Mouse (Mus musculus): ENCODE measurements around the gene Arhgdib. TPM values are rescaled to one million over a fixed set of nuclear protein-coding genes. Genes with fewer than 3 reads are reported as not detected.

Arhgdib gene
- total and polyA plus RNA-seq, 3 experiments: 24.0 to 41.7 (median 30.4) TPM

DNA sequence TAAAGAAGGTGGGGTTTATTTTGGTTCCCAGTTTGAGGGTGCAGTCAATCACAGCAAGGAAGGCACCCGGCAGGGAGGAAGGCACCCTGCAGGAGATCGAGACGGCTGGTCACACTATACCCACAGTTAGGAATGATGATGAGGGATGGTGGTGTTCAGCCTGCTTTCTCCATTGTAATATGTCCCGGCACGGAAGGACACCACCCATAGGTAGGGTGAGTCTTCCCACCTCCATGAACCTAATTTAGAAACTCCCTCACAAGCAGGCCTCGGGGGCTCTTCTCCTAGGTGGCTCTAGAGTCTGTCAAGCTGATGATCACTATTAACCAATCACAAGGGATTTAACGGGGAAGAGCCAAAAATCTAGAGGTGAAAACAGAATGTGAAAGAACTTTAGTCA lies 18.8 kb downstream of the Arhgdib start:
- intact Hi-C loops (cut with DNase I): loop anchor here (5.0 kb wide), 1 partner anchor 44 kb away; no protein-coding TSS in a partner anchor
- Histone ChIP-seq H3K79me2 (replicated peaks; ENCODE audit: control insufficient read depth, insufficient read depth, low read length) (no peaks in the 10 kb centered on the region), H3K36me3 (ENCODE audit: control insufficient read depth, insufficient read depth, low read length) (no peaks in the 10 kb centered on the region), H3K9ac (ENCODE audit: low read depth, low read length) (no peak overlapping the region), H3K4me1 (ENCODE audit: control insufficient read depth, insufficient read depth, low read length) (peaks cover 5% of the 10 kb centered on the region), H3K27ac (no peak overlapping the region), H3K27me3 (ENCODE audit: control insufficient read depth, insufficient read depth, low read length) (no peaks in the 10 kb centered on the region), H3K4me3 (no peak overlapping the region)
- DNase-seq: no peak
- 88% methylated on average over 7 of the region's 7 CpGs for WGBS
- TF ChIP-seq CTCF (IDR thresholded peaks at IDR 0.05): no peak

- Histone ChIP-seq H3K27me3 (ENCODE audit: control insufficient read depth, insufficient read depth, low read length) (no peaks in the 10 kb centered on the region), H3K27ac (no peak within 1 kb of the TSS), H3K9ac (ENCODE audit: low read depth, low read length) (no peak within 1 kb of the TSS), H3K4me3 (no peak within 1 kb of the TSS), H3K4me1 (ENCODE audit: control insufficient read depth, insufficient read depth, low read length) (peaks cover 5% of the 10 kb centered on the region), H3K36me3 (ENCODE audit: control insufficient read depth, insufficient read depth, low read length) (no peaks in the 10 kb centered on the region), H3K79me2 (replicated peaks; ENCODE audit: control insufficient read depth, insufficient read depth, low read length) (no peaks in the 10 kb centered on the region)
- 44% methylated on average over 5 of the region's 5 CpGs for WGBS
- DNase-seq: no peak
- no peak for TF ChIP-seq CTCF (IDR thresholded peaks at IDR 0.05)
- TF ChIP-seq EP300 (IDR thresholded peaks at IDR 0.05; ENCODE audit: insufficient read depth, low read depth, low read length): no peak
- TF ChIP-seq POLR2A (IDR thresholded peaks at IDR 0.05; ENCODE audit: insufficient read depth, low read depth, low read length): no peak
- intact Hi-C loops (cut with DNase I): loop anchor here (5.0 kb wide), 1 partner anchor 45 kb away; no protein-coding TSS in a partner anchor
Observed at GRCm38 (mm10) chr6:136922080-136922479, 19.6 kb downstream of the Arhgdib start, which contains the start of gene Erp27. Gene Erp27 (minus strand): TSS chr6:136922180.

GRCm38 (mm10) chr6:136921601-136922000 lies 20.1 kb downstream of the Arhgdib start:
- intact Hi-C loops (cut with DNase I): loop anchor here (5.0 kb wide), 1 partner anchor 46 kb away; no protein-coding TSS in a partner anchor
- 70% methylated on average over 7 of the region's 7 CpGs for whole genome bisulfite sequencing
- Histone ChIP-seq H3K9ac (ENCODE audit: low read depth, low read length) (no peak overlapping the region), H3K4me3 (no peak overlapping the region), H3K79me2 (replicated peaks; ENCODE audit: control insufficient read depth, insufficient read depth, low read length) (no peaks in the 10 kb centered on the region), H3K27me3 (ENCODE audit: control insufficient read depth, insufficient read depth, low read length) (no peaks in the 10 kb centered on the region), H3K36me3 (ENCODE audit: control insufficient read depth, insufficient read depth, low read length) (no peaks in the 10 kb centered on the region), H3K27ac (no peak overlapping the region), H3K4me1 (ENCODE audit: control insufficient read depth, insufficient read depth, low read length) (peaks cover 5% of the 10 kb centered on the region)
- no peak for TF ChIP-seq CTCF (IDR thresholded peaks at IDR 0.05)
- no peak for TF ChIP-seq EP300 (IDR thresholded peaks at IDR 0.05; ENCODE audit: insufficient read depth, low read depth, low read length)
- no peak for TF ChIP-seq POLR2A (IDR thresholded peaks at IDR 0.05; ENCODE audit: insufficient read depth, low read depth, low read length)
- no peak for DNase-seq

DNA sequence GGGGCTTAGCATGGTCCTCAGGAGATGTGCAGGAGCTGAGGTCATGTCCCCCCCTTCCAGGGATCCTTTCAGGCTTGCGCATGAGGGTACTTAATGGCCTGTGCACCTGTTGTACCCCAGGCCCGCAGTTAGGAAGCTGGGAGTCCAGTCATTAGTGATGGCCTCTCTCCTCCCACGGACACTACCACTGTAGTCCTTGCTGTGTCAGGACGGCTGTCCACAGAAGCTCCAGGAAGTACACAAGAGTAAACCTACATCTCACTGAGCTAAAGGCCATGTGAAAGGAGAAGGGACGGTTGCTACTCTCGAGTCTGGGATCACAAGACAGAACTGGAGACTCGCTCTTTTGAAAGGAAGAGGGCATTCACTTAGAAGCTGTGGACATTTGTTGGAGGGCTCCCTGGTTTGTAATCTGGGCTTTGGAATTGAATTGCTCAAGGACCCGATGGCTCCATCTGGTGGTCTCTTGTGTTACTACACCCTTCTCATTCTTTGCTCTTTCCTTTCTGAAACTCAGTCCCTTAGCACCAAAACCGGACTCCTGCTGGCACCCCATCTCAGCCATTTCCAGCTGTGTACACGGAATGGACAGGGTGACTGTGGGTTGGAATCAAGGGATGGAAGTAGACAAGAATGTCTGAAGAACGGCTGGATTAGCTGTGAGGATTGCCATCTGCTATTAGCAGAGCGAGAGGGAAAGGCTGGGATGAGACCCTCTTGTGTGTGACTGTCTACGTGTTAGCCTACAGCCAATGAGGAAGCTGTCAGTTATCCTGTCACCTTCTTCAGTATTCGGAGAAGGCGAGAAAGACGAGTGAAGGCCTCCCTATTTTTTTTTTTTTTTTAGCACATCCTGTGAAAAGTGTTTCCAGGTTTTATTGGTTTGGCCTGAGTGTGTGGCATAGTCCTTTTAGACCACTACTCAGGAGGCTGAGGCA lies 21.1 kb downstream of the Arhgdib start:
- peak overlapping the region; percentile 43 for H3K27ac ChIP-seq
- no peak overlapping the region for H3K4me3 ChIP-seq
- no peaks in the 10 kb centered on the region for H3K36me3 ChIP-seq (ENCODE audit: control insufficient read depth, insufficient read depth, low read length)
- peak overlapping the region; percentile 42 for H3K9ac ChIP-seq (ENCODE audit: low read depth, low read length)
- 27% methylated on average over 16 of the region's 16 CpGs for WGBS
- peak; percentile 68 to 69 for DNase-seq
- H3K27me3 ChIP-seq (ENCODE audit: control insufficient read depth, insufficient read depth, low read length): no peaks in the 10 kb centered on the region
- TF ChIP-seq POLR2A (IDR thresholded peaks at IDR 0.05; ENCODE audit: insufficient read depth, low read depth, low read length) (no peak), EP300 (IDR thresholded peaks at IDR 0.05; ENCODE audit: insufficient read depth, low read depth, low read length) (peak; percentile 64; the same call in 1 of the 2 replicates), CTCF (IDR thresholded peaks at IDR 0.05) (peak; percentile 96)
- H3K4me1 ChIP-seq (ENCODE audit: control insufficient read depth, insufficient read depth, low read length): peaks cover 7% of the 10 kb centered on the region
- H3K79me2 ChIP-seq (replicated peaks; ENCODE audit: control insufficient read depth, insufficient read depth, low read length): no peaks in the 10 kb centered on the region
- intact Hi-C loops (cut with DNase I): loop anchor here (1.0 to 5.0 kb wide), 2 partner anchors 47 to 59 kb away; no protein-coding TSS in a partner anchor

GRCm38 (mm10) chr6:136917885-136918284 lies 23.8 kb downstream of the Arhgdib start:
- no peak overlapping the region for H3K4me3 ChIP-seq
- WGBS: 36% methylated on average over 2 of the region's 2 CpGs
- no peak for DNase-seq
- no peaks in the 10 kb centered on the region for H3K79me2 ChIP-seq (replicated peaks; ENCODE audit: control insufficient read depth, insufficient read depth, low read length)
- H3K27ac ChIP-seq: no peak overlapping the region
- no peaks in the 10 kb centered on the region; the same call in 1 of the 2 replicates for H3K36me3 ChIP-seq (ENCODE audit: control insufficient read depth, insufficient read depth, low read length)
- TF ChIP-seq EP300 (IDR thresholded peaks at IDR 0.05; ENCODE audit: insufficient read depth, low read depth, low read length) (no peak), CTCF (IDR thresholded peaks at IDR 0.05) (no peak), POLR2A (IDR thresholded peaks at IDR 0.05; ENCODE audit: insufficient read depth, low read depth, low read length) (no peak)
- peaks cover 11% of the 10 kb centered on the region for H3K4me1 ChIP-seq (ENCODE audit: control insufficient read depth, insufficient read depth, low read length)
- intact Hi-C loops (cut with DNase I): no loop called here
- no peaks in the 10 kb centered on the region for H3K27me3 ChIP-seq (ENCODE audit: control insufficient read depth, insufficient read depth, low read length)
- no peak overlapping the region for H3K9ac ChIP-seq (ENCODE audit: low read depth, low read length)

Data from heart, adult 2 months (tissue).